Mouse (Mus musculus): ENCODE measurements at regions not wholly inside any gene's neighbourhood (a gene's known extent, or its start where the extent isn't known, plus 50 kb on each side); places are given as distances from the start of the nearest gene placed in this dataset.

DNA sequence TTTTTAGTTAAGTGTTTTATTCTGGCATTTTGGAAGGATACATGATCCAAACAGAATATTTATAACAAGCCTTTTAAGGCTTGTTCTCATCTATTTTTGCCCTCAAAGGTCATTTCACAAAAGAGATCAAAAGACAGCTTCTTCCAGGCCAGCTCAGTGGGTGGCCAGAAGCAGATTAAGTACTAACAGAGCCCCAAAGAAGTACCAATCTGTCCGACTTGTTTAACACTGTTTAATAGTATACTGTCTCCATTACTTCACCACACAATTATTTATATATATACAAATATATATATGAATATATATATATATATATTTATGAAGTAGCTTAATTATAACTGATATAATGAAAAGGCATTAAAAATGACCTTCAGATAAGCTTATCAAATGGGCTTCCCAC lies 284.7 kb upstream of the Zic4 start:
- no peak for TF ChIP-seq EP300 (IDR thresholded peaks at IDR 0.05)
- TF ChIP-seq CTCF (IDR thresholded peaks at IDR 0.05): no peak
